Mouse (Mus musculus) gastrocnemius, adult 18-20 months (tissue): ENCODE results near the gene Gm12248. TPM values are rescaled to one million over a fixed set of nuclear protein-coding genes. Genes with fewer than 3 reads are reported as not detected.

ENCODE experiments used
- DNase-seq: peaks from one replicate; pipeline ENCODE4 v3.0.0; 2021; ENCODE audit warnings: low spot score
- total RNA-seq, 2 experiments: library from RNA; stranded (reverse); gene quantifications; 2 replicates each; pipeline ENCODE4 v1.2.3; 2021

Gm12248 gene
- total RNA-seq, 2 experiments from 2014 or later = not detected

DNA sequence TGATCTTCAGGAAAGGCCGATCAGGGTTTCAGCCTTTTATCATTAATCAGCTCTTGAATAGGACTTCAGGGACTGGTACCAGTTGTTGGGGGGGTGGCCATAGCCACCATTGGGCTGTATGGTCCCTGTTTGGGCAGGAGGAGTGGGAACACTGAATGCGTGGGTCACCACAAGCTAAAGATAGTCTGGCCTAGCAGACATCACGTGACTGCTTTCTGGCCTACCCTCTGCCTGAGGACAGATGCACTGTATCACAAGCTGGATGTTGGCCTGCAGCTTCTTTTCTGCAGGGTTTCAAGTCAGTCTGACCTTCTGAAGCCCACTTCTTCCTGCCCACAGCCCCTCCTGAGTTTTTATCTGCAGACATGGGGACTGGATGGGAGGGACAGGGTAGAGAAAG, 59.3 kb downstream of the Gm12248 start:
- DNase-seq = peak; percentile 67

DNA sequence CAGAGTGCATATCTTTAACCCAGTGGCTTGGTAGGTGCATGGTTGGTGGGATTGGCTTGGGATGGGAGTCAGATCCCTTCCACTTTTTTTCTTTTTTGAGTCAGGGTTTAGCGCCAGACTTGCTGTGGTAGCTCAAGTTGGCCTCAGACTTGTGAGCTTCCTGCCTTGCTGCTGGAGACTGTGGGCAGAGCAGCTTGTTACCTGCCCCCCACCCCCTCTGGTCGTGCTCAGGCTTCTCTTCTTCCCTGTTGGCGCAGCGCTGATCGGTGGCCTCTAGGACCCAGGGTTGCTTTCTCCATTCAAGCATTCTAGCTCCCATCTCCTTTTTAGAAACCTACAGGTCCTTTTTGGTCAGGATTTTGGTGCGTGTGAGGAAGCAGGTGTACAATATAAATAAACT, 61.8 kb downstream of the Gm12248 start:
- no peak for DNase-seq

DNA sequence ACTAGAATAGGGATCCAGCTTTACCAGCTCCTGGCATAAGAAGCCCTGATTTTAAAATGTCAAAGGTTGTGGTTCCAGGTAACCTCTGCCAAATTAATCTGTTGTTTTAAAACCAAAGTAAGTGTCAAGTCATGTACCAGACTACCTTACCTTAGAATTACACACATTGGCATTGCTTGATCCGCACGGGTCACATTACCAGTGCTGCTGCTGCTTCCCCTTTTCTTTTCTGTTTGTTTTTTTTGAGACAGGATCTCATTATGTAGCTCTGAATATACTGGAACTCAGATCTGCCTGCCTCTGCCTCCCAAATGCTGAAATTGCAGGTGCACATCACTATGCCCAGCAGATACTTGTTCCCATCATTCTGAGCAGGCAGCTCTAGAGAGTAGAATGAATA, 63.1 kb downstream of the Gm12248 start:
- no peak for DNase-seq

DNA sequence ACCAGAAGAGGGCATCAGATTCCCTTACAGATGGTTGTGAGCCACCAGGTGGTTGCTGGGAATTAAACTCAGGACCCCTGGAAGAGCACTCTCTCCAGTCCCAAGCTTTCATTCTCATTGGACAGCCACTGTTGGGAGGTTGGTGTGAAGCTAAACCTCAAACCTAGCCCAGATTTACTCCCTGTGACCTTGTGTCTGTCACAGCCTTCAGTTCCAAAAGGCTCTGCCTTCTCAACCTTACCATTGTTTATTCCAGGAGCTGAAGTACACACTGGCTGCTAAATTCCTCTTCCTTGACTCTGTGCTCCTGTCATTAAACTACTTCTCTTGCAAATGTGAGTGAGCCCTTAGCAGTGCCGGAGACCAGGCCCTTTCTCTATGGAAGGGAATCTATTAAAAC, 64.0 kb downstream of the Gm12248 start:
- no peak for DNase-seq

DNA sequence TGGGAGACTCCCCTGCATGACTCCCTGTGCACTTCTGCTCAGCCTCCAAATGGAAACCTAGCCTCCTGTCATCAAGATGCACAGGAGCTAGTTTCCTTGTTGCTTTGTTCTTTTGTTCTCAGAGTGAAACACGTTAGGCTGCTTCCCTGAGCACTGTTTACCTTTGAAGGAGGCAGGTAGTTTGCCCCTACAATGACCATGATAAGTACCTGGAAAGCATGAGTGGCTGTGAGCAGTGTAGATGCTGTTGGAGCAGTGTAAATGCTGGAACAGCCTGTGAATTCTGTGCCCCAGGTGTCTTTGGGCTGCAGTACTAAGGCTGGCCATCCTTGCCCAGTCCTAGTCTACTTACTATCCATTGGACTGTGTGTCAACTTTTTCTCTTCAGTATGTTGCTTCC, 66.1 kb downstream of the Gm12248 start:
- DNase-seq = no peak

DNA sequence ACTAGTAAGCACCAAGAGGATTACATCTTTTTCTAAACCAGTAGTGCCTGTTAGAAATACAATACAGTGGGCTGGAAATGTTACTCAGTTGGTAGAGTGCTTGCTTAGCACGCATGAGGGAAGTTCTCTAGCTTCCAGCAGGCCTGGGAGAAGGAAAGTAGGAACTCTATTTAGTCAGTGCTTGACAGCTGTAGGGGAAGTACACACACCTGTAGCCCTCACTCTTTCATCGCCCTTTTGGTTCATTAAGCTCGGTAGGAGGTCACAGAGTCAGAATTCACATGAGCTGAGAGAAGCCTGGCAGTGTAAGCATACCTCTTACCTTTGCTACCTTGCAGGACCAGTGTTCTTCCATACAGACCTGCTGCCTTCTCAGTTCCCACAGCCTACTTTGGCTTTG, 66.6 kb downstream of the Gm12248 start:
- DNase-seq = no peak

DNA sequence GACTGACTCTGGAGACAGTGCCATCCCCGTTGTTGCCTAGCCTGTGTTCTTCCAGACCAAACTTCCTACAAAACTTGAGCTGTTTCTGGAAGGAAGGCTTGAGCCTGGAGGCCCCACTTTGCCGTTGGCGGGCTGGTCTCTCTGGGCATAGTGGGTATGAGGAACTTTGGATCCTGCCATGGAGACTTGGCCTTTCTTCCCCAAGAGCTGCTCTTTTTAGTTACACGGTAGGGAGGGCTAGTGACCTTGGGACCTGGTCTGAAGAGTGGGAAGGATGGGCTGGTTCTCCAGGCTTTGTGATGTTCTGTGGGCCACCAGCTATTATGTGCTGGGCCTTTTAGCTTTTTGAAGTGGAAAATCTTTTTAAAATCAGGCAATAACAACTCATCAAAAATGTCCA, 67.1 kb downstream of the Gm12248 start:
- no peak for DNase-seq

DNA sequence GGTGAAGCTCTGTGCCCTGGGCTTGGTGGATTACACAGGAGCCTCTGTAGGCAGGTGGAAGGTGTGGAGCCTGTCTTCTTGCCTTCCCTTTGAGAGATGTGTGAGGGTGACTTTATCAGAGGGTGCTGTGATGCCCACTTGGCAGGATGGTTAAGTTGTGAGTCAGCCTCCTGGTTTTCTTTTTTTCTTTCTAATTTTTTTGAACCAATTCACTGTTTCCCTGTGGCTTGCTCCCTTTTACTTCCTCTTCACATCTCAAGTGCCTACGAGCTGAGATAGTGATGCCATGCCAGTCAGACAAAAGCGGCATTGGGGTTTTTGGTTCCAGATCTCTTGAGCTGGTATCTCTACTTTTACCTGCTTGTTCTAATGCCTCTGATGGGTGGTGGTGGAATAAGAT, 68.3 kb downstream of the Gm12248 start:
- DNase-seq = no peak

DNA sequence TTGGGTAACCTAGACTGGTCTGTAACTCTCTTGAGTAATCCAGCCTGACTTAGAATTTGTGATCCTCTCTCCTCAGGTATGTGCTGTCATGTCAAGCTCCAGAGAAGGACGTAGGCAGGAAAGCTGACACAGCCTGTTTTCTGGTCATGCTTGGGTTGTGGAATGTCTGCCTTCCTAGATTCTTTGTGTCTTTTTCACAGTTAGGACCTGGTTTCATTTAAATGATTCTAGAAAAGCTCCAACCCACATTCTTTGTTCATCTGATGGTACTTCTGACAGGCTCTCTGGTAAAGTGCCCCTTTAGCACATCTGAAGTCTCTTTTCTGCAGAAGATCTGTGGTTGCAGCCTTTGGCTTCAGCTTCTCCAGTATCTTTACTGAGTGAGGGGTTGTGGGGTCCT, 68.7 kb downstream of the Gm12248 start:
- no peak for DNase-seq

DNA sequence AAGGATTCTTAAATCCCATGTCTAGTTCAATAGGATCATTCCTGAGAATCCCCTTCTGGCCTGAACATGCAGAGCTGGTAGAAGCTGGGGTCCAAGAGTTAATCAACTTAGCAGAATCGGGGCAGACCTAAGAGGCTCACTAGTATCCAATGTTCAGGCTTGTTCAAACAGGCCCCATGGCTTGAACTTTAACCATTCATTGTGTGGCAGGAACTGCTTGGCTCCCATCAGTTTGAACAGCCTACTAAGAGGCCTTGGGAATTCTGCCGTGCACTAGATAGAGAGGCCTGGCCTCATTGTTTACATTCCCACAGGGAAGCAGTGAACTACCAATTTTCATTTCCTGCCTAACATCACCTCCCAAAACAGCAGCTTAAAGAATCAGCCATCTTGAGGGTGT, 71.3 kb downstream of the Gm12248 start:
- no peak for DNase-seq

DNA sequence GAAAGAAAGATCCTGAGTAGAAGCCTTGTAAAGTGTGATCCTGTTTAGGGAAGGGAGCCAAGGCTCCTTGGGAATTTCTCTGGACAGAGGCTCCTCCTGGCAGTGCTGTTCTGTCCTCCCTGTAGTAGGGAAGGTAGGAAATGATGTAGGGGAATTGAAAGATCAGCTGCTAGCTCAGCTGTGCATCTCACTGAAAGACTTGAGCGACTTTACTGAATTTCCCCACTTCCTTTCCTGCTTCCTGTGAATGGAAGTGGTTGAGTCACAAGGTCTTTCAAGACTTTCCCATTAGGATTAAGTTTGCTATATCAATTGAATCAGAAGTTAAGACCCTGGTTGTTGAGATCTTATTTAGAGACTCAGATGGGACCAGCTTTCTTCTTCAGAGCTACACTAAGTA, 71.8 kb downstream of the Gm12248 start:
- no peak for DNase-seq

DNA sequence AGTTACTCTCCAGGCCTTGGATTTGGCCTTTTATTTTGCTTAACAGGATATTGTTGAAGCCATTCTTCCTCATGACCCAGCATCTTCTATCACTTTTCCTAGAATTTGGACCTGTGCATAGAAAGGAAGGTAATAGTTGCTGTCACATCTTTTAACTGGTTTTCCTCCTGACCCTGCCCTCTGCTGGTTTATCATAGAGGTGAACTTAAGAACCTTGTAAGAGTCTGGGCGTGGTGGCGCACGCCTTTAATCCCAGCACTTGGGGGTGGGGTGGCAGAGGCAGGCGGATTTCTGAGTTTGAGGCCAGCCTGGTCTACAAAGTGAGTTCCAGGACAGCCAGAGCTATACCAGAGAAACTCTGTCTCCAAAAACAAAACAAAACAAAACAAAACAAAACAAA, 74.2 kb downstream of the Gm12248 start:
- DNase-seq = no peak

DNA sequence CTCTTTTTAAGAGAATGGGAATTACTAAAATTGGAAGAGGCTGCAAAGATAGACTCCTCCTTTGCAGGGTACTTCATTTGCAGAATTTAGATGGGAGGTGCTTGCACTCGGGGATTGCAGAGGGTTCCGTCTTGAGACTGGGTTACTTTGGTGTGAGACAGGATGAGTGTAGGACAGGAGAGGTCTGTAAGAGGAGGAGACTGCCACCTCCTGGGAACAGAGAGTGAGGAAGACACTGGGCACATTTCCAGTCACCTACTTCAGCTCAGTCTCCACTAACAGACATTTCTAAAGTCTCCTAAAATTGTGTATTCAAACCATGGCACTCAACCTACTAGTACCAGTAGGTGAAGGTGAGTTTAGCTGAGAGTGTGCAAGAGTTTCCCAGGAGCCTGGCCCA, 74.6 kb downstream of the Gm12248 start:
- peak; percentile 53 for DNase-seq

DNA sequence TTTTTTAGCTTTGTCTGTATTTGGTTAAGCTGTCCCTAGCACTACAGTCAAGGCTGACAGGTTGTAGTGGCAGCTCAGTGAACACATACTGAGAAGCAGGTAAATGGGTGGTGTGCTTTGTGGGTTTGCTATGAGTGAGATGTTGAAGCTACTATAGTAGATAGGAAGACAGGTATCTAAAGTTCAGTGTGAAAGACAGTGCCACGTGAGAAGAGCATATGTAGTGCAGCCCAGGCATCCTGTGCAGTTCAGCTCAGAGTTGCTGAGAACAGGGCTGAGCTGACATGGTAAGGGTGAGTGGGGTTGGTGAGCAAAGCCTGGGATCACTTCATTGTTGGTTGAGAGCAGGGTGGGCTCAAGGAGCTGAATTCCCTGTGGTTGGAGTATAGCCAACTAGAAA, 75.5 kb downstream of the Gm12248 start:
- no peak for DNase-seq

DNA sequence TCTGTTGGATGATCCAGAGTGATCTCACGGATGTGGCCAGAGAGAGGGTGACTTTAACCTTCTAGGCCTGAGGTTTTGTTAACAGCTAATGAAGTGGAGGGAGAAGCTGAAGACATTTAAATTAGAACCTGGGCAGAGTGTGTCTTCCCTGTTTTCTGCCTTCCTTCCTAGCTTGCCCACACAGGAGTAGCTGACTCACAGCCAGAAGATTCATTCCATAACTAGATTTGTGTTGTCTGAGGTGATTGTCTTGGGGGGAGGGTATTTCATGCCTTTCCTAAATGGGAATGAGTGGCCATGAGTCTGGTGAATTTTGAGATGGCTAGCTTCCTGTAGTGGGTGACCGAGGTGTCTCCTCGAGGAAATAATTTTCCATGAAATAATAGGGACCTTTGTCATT, 76.6 kb downstream of the Gm12248 start:
- no peak for DNase-seq

DNA sequence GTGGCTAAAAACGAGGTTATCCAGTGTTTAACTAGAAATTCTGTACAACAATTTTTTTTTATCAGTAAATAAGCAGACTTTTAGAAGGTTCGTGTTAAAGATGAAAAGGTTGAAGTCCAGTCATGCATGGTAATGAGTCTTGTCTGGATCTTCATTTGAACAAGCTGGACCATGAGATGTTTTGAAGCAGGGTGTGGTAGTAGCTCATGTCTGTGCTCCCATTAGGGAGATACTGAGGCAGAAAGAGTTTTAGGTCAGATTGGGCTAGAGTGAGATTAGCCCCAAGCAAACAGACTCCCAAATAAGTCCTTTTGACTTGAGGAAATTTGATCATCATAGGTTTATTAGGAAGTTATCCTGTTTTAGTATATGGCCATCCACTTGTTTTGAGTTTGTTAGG, 77.6 kb downstream of the Gm12248 start:
- no peak for DNase-seq

DNA sequence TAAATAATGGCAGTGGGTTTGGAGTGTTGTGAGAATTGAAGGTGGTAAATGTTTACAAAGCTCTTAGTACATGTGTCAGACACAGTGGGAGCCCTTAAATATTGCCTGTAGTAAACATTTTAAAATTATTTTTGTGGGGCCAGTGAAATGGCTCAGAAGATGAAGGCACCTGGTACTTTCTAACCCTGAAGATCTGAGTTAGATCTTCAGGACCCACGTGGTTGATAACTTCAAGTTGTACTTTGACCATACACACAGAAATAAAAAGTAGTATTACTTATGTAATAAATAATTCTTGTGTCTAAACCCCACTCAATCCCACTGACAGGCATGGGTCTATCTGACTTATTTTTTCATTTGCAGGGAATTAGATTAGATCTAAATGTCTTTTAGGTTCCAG, 78.3 kb downstream of the Gm12248 start:
- DNase-seq = no peak

Other genes starting within 250 kb of the Gm12248 start
- gene Larp1, start 84.1 kb downstream of the Gm12248 start, total RNA-seq = 10 to 100 TPM; 97.6 to 98.8 TPM
- gene Cnot8, start 11.0 kb upstream of the Gm12248 start, total RNA-seq = 10 to 100 TPM; 32.2 to 33.1 TPM
- gene Gemin5, start 75.4 kb upstream of the Gm12248 start, total RNA-seq = 1 to 10 TPM; 8.8 to 8.9 TPM
- 10 to 100 TPM; 44.2 to 47.3 TPM for gene Mrpl22, start 78.5 kb upstream of the Gm12248 start, total RNA-seq
- gene Igtp, start 106.4 kb upstream of the Gm12248 start, total RNA-seq = 10 to 100 TPM in 1 of 2 experiments, 1 to 10 TPM in 1; 6.7 to 13.8 TPM
- gene Irgm2, start 106.5 kb upstream of the Gm12248 start, total RNA-seq = 10 to 100 TPM in 1 of 2 experiments, 1 to 10 TPM in 1; 7.9 to 13.9 TPM
- not detected for gene 4930438A08Rik, start 181.7 kb upstream of the Gm12248 start, total RNA-seq
- 1 to 10 TPM; 3.9 to 4.1 TPM for gene Zfp692, start 213.9 kb upstream of the Gm12248 start, total RNA-seq
- gene Zfp672, start 237.2 kb upstream of the Gm12248 start, total RNA-seq = 10 to 100 TPM; 33.2 to 45.7 TPM
- 10 to 100 TPM; 22.4 to 23.3 TPM for gene Sh3bp5l, start 237.6 kb upstream of the Gm12248 start, total RNA-seq